Mouse (Mus musculus) megakaryocyte-erythroid progenitor cell, adult 5-6 weeks (primary cell): ENCODE measurements around the gene Sumo1. TPM values are rescaled to one million over a fixed set of nuclear protein-coding genes. Genes with fewer than 3 reads are reported as not detected.
"Not testable (repeated sequence)": the region's sequence is repeated elsewhere in the genome, so short reads cannot be mapped to it uniquely, and the experiment has no call there.

Experiments
- ATAC-seq: replicated peaks from 2 replicates; pipeline ENCODE4 v1.8.0; 2016; ENCODE audit warnings: mild to moderate bottlenecking, inconsistent platforms; ENCODE audit not compliant: severe bottlenecking, poor library complexity, low FRiP score, low TSS enrichment
- total RNA-seq, 2 experiments: library from RNA; stranded (forward) in 1 of 2; stranded (reverse) in 1 of 2; fragments of 200-1000, 215-1000 nt in 1 of 2; fragments of >200 nt in 1 of 2; fragmentation: Nextera tagmentation in 1 of 2; gene quantifications; 2 replicates each; pipeline ENCODE4 v1.2.3; 2014 to 2017

Sumo1 gene
- total RNA-seq, 2 experiments from 2014 or later = 227 to 238 TPM

- ATAC-seq = no peak
These were observed 28.1 kb downstream of the Sumo1 start for GRCm38 (mm10) chr1:59642488-59642887.

- ATAC-seq = no peak
These were observed 32.3 kb downstream of the Sumo1 start for GRCm38 (mm10) chr1:59638371-59638770.

DNA sequence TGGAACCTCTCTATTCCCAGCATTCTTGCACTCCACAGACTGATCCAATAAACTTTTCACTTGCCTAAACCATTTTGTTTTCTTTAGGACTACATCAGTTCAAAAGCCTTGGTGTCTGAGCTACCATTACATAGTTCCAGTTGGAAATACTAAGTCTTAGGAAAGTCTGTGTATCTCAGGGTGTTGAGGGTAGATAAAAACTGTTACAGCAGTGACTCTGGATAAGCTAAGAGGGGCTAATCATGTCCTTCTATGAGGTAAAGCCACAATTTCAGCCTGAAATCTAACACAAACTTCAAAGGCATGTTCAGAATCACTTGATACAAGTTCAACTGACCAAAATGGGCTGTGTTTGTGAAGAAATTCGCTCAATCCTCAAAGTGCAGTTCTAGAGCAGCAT is 34.3 kb downstream of the Sumo1 start:
- ATAC-seq = peak; percentile 67

- no peak for ATAC-seq
These were observed 37.6 kb downstream of the Sumo1 start for GRCm38 (mm10) chr1:59633056-59633455.

DNA sequence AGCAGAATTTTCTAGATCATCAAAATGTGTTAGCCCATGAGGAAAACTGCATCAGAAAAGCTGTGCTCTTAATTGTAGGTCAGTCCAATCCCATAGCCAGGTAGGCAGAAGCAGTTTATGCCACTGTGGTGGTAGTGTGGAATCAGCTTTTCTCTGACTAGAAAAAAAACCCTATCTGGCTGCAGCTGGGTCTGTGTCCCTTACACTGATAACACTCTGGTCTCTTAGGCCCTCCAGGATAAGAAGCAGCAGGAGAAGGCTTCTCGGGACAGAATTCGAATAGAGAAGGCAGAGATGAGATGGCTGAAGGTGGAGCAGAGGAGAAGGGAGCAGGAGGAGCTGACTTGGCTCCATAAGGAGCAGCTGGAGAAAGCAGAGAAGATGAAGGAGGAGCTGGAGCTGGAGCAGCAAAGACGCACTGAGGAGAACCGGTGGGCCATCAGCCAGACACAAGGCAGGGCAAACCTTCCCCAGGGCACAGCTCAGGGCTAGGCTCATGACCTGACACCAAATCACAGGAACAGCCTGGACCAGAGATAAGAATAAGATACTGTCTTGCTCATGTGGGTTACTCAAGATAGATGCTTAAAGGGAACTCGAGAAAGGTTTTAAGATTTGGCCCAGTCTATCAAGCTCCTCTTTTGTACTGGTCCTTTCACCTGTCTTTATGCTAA is 38.5 kb downstream of the Sumo1 start:
- peak; percentile 81 for ATAC-seq

GRCm38 (mm10) chr1:59630356-59630755 is 40.3 kb downstream of the Sumo1 start:
- not testable (repeated sequence) for ATAC-seq

DNA sequence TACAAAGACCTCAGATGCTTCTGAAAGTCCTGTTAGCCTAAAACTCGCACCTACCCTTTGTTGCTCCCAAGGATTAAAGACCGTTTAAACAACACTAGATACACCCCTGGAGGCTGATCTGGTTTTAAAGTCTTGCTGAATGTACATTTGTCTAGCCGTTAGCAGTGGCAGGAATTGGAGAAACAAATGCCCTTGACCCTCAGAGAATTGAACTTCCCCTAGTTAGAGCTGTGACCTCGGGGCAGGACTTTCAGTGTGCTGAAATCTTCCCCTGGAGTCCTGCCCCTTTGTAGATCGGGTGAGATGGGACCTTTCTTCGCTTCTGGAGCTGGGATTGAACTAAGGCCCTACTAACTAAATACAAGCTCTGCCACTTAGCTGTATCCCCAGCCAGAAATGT is 41.4 kb downstream of the Sumo1 start:
- no peak for ATAC-seq

DNA sequence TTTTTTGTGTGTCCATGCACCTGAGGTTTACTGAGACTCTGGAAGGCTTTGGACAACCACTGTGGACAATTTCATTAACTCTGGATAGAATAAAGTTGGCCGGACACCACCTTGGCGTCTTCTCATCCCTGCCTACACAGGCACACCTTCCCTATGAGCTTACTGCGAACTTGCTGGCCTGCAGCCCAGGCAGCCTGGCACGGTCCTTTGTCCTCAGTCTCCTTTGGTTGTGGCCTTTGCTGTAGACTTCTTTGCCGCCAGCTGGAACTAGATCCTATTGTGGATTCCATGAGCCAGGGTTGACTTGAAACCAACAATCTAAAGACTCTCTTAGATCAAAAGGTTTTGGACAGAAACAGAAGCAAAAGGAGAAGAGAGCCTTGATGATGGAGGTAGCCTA is 45.2 kb downstream of the Sumo1 start:
- ATAC-seq = no peak

GRCm38 (mm10) chr1:59623325-59624017 is 47.2 kb downstream of the Sumo1 start:
- ATAC-seq = peak; percentile 90

DNA sequence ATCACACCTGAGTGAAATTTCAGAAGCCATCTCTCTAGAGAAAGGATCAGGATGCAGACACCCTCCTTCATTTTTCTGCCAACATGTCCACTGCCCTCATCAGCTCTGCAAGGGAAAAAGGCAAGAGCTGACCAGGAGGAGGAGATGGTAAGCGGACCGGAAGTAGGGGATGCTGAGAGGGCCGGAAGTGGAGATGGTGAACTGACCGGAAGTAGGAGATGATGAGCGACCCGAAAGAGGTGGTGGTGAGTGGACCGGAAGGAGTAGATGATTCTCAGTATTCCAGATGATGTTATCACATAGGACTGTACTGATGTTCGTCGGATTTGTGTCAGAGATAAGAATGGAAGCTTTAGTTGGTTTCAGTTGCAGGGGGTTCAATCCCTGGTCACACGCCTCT is 51.4 kb downstream of the Sumo1 start:
- no peak for ATAC-seq

DNA sequence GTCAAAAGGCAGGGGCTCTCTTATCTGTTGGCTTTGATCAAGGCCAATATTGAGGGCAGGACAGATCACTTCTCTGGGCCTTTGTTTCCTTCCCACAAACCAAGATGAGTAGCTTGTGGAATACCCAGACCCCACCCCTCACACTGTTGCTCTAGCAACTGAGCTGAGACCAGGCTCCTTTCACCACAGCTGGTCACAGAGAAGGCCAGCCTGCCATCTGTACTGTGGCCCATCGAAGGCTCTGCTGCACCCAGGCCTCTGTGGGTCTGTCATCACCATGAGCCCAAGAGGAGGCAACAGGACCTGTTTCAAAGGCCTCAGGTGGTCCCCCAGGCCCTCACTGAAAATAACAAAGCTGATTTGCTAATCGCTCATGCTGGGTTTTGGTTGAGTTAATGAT is 55.6 kb downstream of the Sumo1 start:
- no peak for ATAC-seq

DNA sequence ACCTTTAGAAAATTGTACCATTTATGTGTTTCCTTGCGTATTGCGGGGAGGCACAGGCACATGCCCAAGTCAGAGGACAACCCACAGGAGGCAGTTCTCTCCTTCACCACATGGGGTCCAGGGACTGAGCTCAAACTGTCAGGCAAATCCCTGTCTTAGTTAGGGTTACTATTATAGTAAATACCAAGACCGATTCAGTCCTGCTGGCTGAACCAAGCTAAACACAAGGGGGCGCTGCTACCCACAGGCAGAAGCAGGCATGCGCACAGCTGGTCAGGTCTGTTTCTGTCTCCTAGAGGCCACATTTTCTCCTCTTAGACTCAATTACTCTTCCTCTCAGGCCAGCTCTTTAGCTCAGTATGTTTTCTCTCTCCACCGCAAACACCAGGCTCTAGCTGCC is 56.8 kb downstream of the Sumo1 start:
- peak; percentile 72 for ATAC-seq

DNA sequence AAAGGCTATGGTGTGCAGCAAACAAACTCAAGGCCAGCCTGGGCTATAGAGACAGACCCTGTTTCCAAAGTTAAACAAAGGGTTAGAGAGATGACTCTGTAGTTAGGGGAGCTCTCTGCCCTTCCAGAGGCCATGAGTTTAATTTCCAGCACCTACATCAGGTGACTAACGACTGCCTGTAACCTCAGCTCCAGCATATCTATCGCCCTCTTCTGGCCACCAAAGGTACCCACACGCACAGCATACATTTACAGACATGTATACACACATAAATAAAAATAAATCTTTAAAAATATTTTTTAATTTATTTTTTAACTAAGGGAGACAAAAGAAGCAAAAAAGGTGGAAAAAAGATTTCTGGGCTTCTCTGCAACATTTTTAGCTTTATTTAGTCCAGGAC is 59.7 kb downstream of the Sumo1 start:
- no peak for ATAC-seq

GRCm38 (mm10) chr1:59609896-59610295 is 60.7 kb downstream of the Sumo1 start:
- no peak for ATAC-seq

GRCm38 (mm10) chr1:59609458-59609857 is 61.2 kb downstream of the Sumo1 start:
- no peak for ATAC-seq

- peak; percentile 48; the same call in 1 of the 2 replicates for ATAC-seq
These were observed 61.7 kb downstream of the Sumo1 start for GRCm38 (mm10) chr1:59608920-59609319.

DNA sequence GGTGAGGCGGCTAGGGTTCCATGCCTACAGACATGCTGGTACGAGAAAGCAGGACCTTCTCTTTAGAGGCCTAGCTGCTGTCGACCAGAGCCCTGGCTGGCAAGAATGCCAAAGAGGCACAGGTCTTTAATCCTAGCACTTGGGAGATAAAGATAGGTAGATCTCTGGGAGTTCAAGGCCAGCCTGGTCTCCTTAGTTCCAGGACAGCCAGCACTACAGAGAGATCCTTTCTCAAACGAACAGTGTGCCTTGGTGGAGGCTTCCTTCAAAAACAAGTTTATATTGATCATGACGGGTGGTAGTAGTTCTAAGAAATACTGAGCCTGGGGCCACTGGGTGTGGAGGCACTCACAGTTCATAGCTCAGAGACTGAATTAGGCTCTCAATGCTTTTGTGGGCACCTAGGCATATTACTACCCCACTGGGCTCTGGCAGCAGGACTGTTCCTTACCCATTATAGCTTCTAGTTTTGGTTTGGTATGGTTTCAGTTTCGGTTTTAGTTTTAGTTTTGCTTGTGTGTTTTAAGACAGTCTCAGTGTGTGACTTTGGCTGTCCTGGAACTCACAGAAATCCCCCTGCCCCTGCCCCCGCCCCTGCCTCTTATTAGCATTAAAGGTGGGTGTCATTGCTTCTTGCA is 62.4 kb downstream of the Sumo1 start:
- ATAC-seq = no peak

DNA sequence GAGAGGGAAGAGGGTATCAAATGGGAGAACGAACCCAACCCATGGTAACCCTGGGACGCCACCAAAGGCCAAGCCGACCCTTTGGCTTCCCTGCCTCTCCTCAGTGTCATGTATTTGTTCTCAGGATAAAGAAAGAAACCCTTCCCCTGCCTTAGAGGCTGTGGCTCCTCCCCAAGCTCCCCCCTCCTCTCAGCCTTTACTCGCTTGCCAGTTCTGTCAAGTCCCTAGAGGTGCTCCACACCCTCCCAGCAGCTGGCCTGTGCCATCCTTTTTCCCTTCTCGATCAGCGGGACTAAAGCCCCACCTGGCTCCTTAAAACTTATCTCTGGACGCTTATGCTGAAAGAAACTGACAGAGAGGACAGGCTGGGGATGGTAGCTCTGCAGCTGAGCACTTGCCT is 63.6 kb downstream of the Sumo1 start:
- ATAC-seq = no peak

- no peak for ATAC-seq
These were observed 64.2 kb downstream of the Sumo1 start for GRCm38 (mm10) chr1:59606479-59606878.

GRCm38 (mm10) chr1:59603893-59604292 is 66.7 kb downstream of the Sumo1 start:
- peak; percentile 47; the same call in 1 of the 2 replicates for ATAC-seq

DNA sequence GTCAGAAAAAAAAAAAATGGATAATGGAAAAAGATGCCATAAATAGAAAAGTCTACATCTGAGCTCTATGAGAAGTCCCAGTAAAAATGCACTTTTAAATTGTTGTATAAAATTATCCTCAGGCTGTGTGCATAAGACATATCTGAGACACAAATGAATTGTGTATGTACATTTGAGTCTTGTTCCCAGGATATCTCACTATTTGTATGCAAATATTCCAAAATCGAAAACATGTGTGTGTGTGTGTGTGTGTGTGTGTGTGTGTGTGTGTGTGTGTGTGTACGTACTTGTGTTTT is 67.3 kb downstream of the Sumo1 start:
- no peak for ATAC-seq
